Mouse (Mus musculus): ENCODE measurements at regions not wholly inside any gene's neighbourhood (a gene's known extent, or its start where the extent isn't known, plus 50 kb on each side); places are given as distances from the start of the nearest gene placed in this dataset.

- TF ChIP-seq CTCF (IDR thresholded peaks at IDR 0.05; ENCODE audit: borderline replicate concordance, insufficient read depth, low read depth, low read length) = no peak
- no peak for TF ChIP-seq POLR2A (IDR thresholded peaks at IDR 0.05; ENCODE audit: borderline replicate concordance, insufficient read depth, low read length)
Measured at GRCm38 (mm10) chr11:18171207-18171776, 217.6 kb upstream of the Etaa1 start.

Measured in cerebellum, adult 2 months (tissue).